In genomic region chr4:156034901-156035300, GRCm38 (mm10) we compare ENCODE assay signal across 7 mouse cellular contexts. TPM values are rescaled to one million over a fixed set of nuclear protein-coding genes. Genes with fewer than 3 reads are reported as not detected.
A peak's percentile ranks its signal among the peaks of the same experiment; 100 is the strongest.
DNase-seq lines count a peak whose midpoint lies in the region; ATAC-seq and TF ChIP-seq lines count a peak whose summit lies in the region.

No protein-coding gene starts in this region.

- no peaks in the 10 kb centered on the region for H3K9me3 ChIP-seq in forebrain, embryonic 16.5 days (ENCODE audit: control insufficient read depth, low read length)
- no peaks in the 10 kb centered on the region for H3K9me3 ChIP-seq in megakaryocyte, embryonic 14.5 days

- no peaks in the 10 kb centered on the region for H3K27me3 ChIP-seq in testis, adult 2 months (ENCODE audit: control insufficient read depth, insufficient read depth, low read length)
- peaks cover 19% of the 10 kb centered on the region for H3K27me3 ChIP-seq in forebrain, embryonic 16.5 days (replicated peaks; ENCODE audit: control insufficient read depth, insufficient read depth, low read length)
- peaks cover 21% of the 10 kb centered on the region for H3K27me3 ChIP-seq in megakaryocyte, embryonic 14.5 days (replicated peaks)

- under 1% methylated on average over 24 of the region's 25 CpGs for WGBS in forebrain, embryonic 16.5 days

- H3K36me3 ChIP-seq in testis, adult 2 months (ENCODE audit: control insufficient read depth, insufficient read depth, low read length) = no peaks in the 10 kb centered on the region
- H3K36me3 ChIP-seq in forebrain, embryonic 16.5 days (ENCODE audit: control insufficient read depth, insufficient read depth) = no peaks in the 10 kb centered on the region
- peaks cover 11% of the 10 kb centered on the region for H3K36me3 ChIP-seq in megakaryocyte, embryonic 14.5 days (replicated peaks; ENCODE audit: low read length)

- H3K4me1 ChIP-seq in testis, adult 2 months (ENCODE audit: control insufficient read depth, insufficient read depth, low read length) = peaks cover 19% of the 10 kb centered on the region
- H3K4me1 ChIP-seq in forebrain, embryonic 16.5 days (replicated peaks; ENCODE audit: control insufficient read depth, insufficient read depth, low read length) = peaks cover 25% of the 10 kb centered on the region
- peaks cover 62% of the 10 kb centered on the region for H3K4me1 ChIP-seq in megakaryocyte, embryonic 14.5 days

- H3K9ac ChIP-seq in forebrain, embryonic 16.5 days (replicated peaks; ENCODE audit: low read depth, low read length) = peak overlapping the region; percentile 44

- TF ChIP-seq POLR2A in testis, adult 2 months (IDR thresholded peaks at IDR 0.05; ENCODE audit: control insufficient read depth, low read depth, low read length) = no peak

- peak overlapping the region; percentile 8 for H3K4me3 ChIP-seq in testis, adult 2 months (ENCODE audit: control insufficient read depth, low read depth, low read length)
- peak overlapping the region; percentile 26 for H3K4me3 ChIP-seq in forebrain, embryonic 16.5 days (replicated peaks; ENCODE audit: low read length)
- peak overlapping the region; percentile 79 for H3K4me3 ChIP-seq in megakaryocyte, embryonic 14.5 days (replicated peaks)

- H3K27ac ChIP-seq in testis, adult 2 months (ENCODE audit: control insufficient read depth, insufficient read depth, low read depth, low read length) = no peak overlapping the region
- H3K27ac ChIP-seq in forebrain, embryonic 16.5 days (ENCODE audit: low read length) = no peak overlapping the region

- no peak for ATAC-seq in forebrain, embryonic 16.5 days

- H3K4me2 ChIP-seq in forebrain, embryonic 16.5 days (ENCODE audit: low read length) = peak overlapping the region; percentile 44

- no peak for DNase-seq in testis, postnatal 14 days (ENCODE audit: low spot score)
- DNase-seq in testis, postnatal 10 days (ENCODE audit: low spot score) = peak; percentile 52
- no peak for DNase-seq in frontal cortex, postnatal 36 days (ENCODE audit: low spot score in 2 of 2)
- no peak for DNase-seq in layer of hippocampus, adult 18-20 months (ENCODE audit: low spot score in 2 of 2)

- TF ChIP-seq CTCF in testis, adult 2 months (IDR thresholded peaks at IDR 0.05; ENCODE audit: control insufficient read depth, insufficient read depth, insufficient replicate concordance, low read depth, low read length) = no peak

RNA-seq across cellular contexts. Expression of gene Tnfrsf18, which starts 8.9 kb away (rescaled TPM):
- not detected in 2 replicates for polyA plus RNA-seq in testis, adult 2 months (2012; rRNA removed)
- 0.60 and 1.5 TPM in 2 replicates for polyA plus RNA-seq in forebrain, embryonic 16.5 days (2015; fragmentation: Nextera tagmentation; extraction: Ambion mirVana)
- 2.9 TPM in 1 of 2 replicates, not detected in the other for polyA plus RNA-seq in megakaryocyte, embryonic 14.5 days (2012; ENCODE audit: insufficient read depth, low replicate concordance)
- total RNA-seq in layer of hippocampus, adult 18-20 months (2021) = not detected

RNA-seq across cellular contexts. Expression of gene Tnfrsf4, which starts 21.3 kb away (rescaled TPM):
- 2.8 and 3.4 TPM in 2 replicates for polyA plus RNA-seq in testis, adult 2 months (2012; rRNA removed)
- polyA plus RNA-seq in forebrain, embryonic 16.5 days (2015; fragmentation: Nextera tagmentation; extraction: Ambion mirVana) = 1.0 and 1.4 TPM in 2 replicates
- polyA plus RNA-seq in megakaryocyte, embryonic 14.5 days (2012; ENCODE audit: insufficient read depth, low replicate concordance) = 2.3 and 9.4 TPM in 2 replicates
- total RNA-seq in layer of hippocampus, adult 18-20 months (2021) = 1 to 10 TPM in 1 of 2 experiments, under 1 TPM in 1; 0.94 to 1.4 TPM

RNA-seq across cellular contexts. Expression of gene Ttll10, which starts 24.3 kb away (rescaled TPM):
- polyA plus RNA-seq in testis, adult 2 months (2012; rRNA removed) = 641 and 673 TPM in 2 replicates
- not detected in 2 replicates for polyA plus RNA-seq in forebrain, embryonic 16.5 days (2015; fragmentation: Nextera tagmentation; extraction: Ambion mirVana)
- not detected in 2 replicates for polyA plus RNA-seq in megakaryocyte, embryonic 14.5 days (2012; ENCODE audit: insufficient read depth, low replicate concordance)
- under 1 TPM; 0.33 to 0.35 TPM for total RNA-seq in layer of hippocampus, adult 18-20 months (2021)

RNA-seq across cellular contexts. Expression of gene Sdf4, which starts 42.2 kb away (rescaled TPM):
- polyA plus RNA-seq in testis, adult 2 months (2012; rRNA removed) = 47.6 and 50.5 TPM in 2 replicates
- 118 and 125 TPM in 2 replicates for polyA plus RNA-seq in forebrain, embryonic 16.5 days (2015; fragmentation: Nextera tagmentation; extraction: Ambion mirVana)
- 29.6 and 45.2 TPM in 2 replicates for polyA plus RNA-seq in megakaryocyte, embryonic 14.5 days (2012; ENCODE audit: insufficient read depth, low replicate concordance)
- 100 to 1,000 TPM; 202 to 203 TPM for total RNA-seq in layer of hippocampus, adult 18-20 months (2021)

RNA-seq across cellular contexts. Expression of gene B3galt6, which starts 42.5 kb away (rescaled TPM):
- polyA plus RNA-seq in testis, adult 2 months (2012; rRNA removed) = 2.4 and 2.5 TPM in 2 replicates
- 26.8 and 30.4 TPM in 2 replicates for polyA plus RNA-seq in forebrain, embryonic 16.5 days (2015; fragmentation: Nextera tagmentation; extraction: Ambion mirVana)
- 3.3 and 5.3 TPM in 2 replicates for polyA plus RNA-seq in megakaryocyte, embryonic 14.5 days (2012; ENCODE audit: insufficient read depth, low replicate concordance)
- total RNA-seq in layer of hippocampus, adult 18-20 months (2021) = 10 to 100 TPM in 1 of 2 experiments, 1 to 10 TPM in 1; 9.3 to 10.3 TPM

Comparison
In these comparisons a context has a peak if more than half of its experiments do, and no peak if none do; other contexts are left out.
1. H3K4me3 ChIP-seq: peak in every context shown above with its lines; median percentile 79 in megakaryocyte, embryonic 14.5 days; 26 in forebrain, embryonic 16.5 days; 8 in testis, adult 2 months.
2. RNA of gene Ttll10, which starts 24.3 kb away (polyA plus RNA-seq): 641 to 673 TPM in testis, adult 2 months; not detected in forebrain, embryonic 16.5 days and not detected in megakaryocyte, embryonic 14.5 days; every median in the first group is over 100 times any median in the second.